Mouse (Mus musculus): ENCODE data around the gene Fbxw4. TPM values are rescaled to one million over a fixed set of nuclear protein-coding genes. Genes with fewer than 3 reads are reported as not detected.

Fbxw4 gene
- polyA plus RNA-seq, 1 experiment from 2014 or later: 2.8 TPM

DNA sequence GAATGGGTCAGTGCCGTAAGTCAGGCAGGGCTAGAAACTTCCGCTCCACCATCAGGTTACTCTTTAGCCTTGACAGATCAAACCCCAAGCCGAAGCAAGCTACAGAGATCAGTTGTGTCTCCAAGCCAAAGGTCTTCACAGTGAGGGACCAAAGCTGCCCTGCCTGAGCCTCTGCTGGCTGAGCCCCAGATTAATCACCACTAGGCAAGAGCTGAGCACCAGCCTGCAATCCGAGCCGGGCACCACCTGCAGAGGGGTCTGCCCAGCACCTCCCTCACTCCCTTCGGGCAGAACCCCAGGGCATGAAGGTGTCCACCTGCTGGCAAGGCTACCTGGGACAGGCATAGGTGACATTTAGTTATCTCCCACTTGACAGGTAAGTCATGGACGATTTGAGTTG, 39.1 kb downstream of the Fbxw4 start:
- no peak overlapping the region for H3K27ac ChIP-seq (ENCODE audit: low read length)
- no peaks in the 10 kb centered on the region for H3K9me3 ChIP-seq (replicated peaks; ENCODE audit: control insufficient read depth, low read length)
- WGBS: 60% methylated on average over 7 of the region's 7 CpGs
- no peak for ATAC-seq (ENCODE audit: insufficient read depth, low FRiP score)
- H3K4me3 ChIP-seq (replicated peaks; ENCODE audit: low read length): no peak overlapping the region
- no peaks in the 10 kb centered on the region for H3K27me3 ChIP-seq (ENCODE audit: control insufficient read depth, insufficient read depth, low read length)
- H3K4me1 ChIP-seq (ENCODE audit: control insufficient read depth, insufficient read depth, low read length): peaks cover 8% of the 10 kb centered on the region; the same call in 1 of the 2 replicates
- no peak overlapping the region for H3K4me2 ChIP-seq (ENCODE audit: low read depth, low read length)
- H3K36me3 ChIP-seq (ENCODE audit: control insufficient read depth, insufficient read depth, low read length): no peaks in the 10 kb centered on the region
- H3K9ac ChIP-seq (ENCODE audit: low read length): no peak overlapping the region

DNA sequence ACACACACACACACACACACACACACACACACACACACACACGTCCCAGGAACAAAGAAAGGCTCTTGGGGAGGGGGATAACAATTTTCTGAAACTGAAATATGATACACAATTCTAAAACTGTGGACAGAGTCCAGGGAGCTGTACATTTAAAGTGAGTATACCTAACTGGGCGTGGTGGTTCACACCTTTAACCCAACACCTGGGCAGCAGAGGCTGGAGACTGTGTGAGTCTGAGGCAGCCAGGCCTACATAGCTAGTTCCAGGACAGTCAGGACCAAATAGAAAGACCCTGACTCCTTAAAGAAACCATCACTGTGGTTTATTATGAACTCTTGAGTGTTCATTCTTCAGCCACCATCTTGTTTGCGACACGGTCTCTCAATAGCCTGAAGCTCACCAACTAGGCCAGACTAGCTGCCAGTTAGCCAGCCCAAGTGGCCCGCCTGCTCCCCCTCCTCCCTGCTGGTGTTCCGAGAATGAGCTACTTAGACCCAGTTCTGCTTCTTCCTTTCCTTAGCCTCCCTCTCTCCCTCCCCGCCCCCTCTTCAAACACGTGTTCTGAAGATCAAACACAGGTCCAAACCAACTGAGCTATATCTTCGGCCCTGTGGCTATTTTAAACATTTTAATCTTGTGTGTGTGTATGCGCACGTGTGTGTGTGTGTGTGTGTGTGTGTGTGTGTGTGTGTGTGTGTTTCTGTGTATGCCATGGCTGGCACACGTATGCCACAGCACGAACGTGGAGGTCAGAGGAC, 40.2 kb downstream of the Fbxw4 start:
- ATAC-seq (ENCODE audit: insufficient read depth, low FRiP score): no peak
- Histone ChIP-seq H3K27ac (ENCODE audit: low read length) (no peak overlapping the region), H3K9me3 (replicated peaks; ENCODE audit: control insufficient read depth, low read length) (no peaks in the 10 kb centered on the region), H3K4me1 (ENCODE audit: control insufficient read depth, insufficient read depth, low read length) (peaks cover 19% of the 10 kb centered on the region; the same call in 1 of the 2 replicates), H3K36me3 (ENCODE audit: control insufficient read depth, insufficient read depth, low read length) (no peaks in the 10 kb centered on the region), H3K4me2 (ENCODE audit: low read depth, low read length) (no peak overlapping the region), H3K9ac (ENCODE audit: low read length) (no peak overlapping the region), H3K4me3 (replicated peaks; ENCODE audit: low read length) (no peak overlapping the region), H3K27me3 (ENCODE audit: control insufficient read depth, insufficient read depth, low read length) (no peaks in the 10 kb centered on the region)
- 70% methylated on average over 14 of the region's 14 CpGs for WGBS

DNA sequence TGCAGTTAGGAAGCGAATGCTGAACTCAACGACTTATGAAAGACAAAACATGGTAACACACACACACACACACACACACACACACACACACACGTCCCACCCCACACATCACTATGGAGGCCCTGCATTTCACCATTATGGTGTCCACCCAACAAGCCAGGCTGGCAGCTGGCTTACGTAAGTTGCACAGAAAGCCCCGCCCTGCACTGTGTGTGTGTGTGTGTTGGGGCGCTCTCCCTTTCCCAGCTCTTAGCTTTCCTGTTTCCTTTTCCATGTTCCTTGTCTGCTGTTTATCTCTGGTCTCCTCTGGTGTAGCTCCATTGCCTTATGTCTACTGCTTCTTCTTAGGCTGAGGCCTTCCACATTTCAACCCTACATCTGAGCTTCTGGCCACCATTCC, 41.9 kb downstream of the Fbxw4 start:
- H3K4me2 ChIP-seq (ENCODE audit: low read depth, low read length): no peak overlapping the region
- no peaks in the 10 kb centered on the region for H3K9me3 ChIP-seq (replicated peaks; ENCODE audit: control insufficient read depth, low read length)
- no peak overlapping the region for H3K9ac ChIP-seq (ENCODE audit: low read length)
- H3K4me1 ChIP-seq (ENCODE audit: control insufficient read depth, insufficient read depth, low read length): peaks cover 19% of the 10 kb centered on the region
- H3K27ac ChIP-seq (ENCODE audit: low read length): no peak overlapping the region
- no peak overlapping the region for H3K4me3 ChIP-seq (replicated peaks; ENCODE audit: low read length)
- 66% methylated on average over 6 of the region's 6 CpGs for WGBS
- H3K36me3 ChIP-seq (ENCODE audit: control insufficient read depth, insufficient read depth, low read length): no peaks in the 10 kb centered on the region
- ATAC-seq (ENCODE audit: insufficient read depth, low FRiP score): peak; percentile 61; the same call in 1 of the 2 replicates
- H3K27me3 ChIP-seq (ENCODE audit: control insufficient read depth, insufficient read depth, low read length): no peaks in the 10 kb centered on the region

DNA sequence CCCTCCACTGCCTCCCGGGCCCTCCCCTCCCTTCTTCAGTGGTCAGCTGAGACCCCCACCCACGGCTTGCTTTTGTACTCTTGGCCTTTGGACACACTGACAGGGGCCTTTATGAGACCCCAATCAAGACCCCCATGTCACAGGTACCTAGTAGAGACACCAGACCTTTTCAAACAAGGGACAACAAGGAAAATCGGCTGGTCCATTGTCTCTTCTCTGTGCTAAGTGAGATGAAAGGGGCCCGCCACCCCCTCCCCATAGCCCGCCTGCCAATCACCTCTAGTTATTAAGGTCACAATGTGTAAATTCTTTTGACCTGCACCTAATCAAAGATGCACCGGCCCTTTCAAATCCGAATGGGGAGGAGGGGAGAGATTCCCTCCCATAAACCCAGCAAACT, 43.4 kb downstream of the Fbxw4 start:
- Histone ChIP-seq H3K4me3 (replicated peaks; ENCODE audit: low read length) (no peak overlapping the region), H3K9me3 (replicated peaks; ENCODE audit: control insufficient read depth, low read length) (no peaks in the 10 kb centered on the region), H3K27ac (ENCODE audit: low read length) (no peak overlapping the region), H3K4me2 (ENCODE audit: low read depth, low read length) (no peak overlapping the region), H3K9ac (ENCODE audit: low read length) (no peak overlapping the region), H3K4me1 (ENCODE audit: control insufficient read depth, insufficient read depth, low read length) (peaks cover 19% of the 10 kb centered on the region), H3K27me3 (ENCODE audit: control insufficient read depth, insufficient read depth, low read length) (no peaks in the 10 kb centered on the region), H3K36me3 (ENCODE audit: control insufficient read depth, insufficient read depth, low read length) (no peaks in the 10 kb centered on the region)
- 43% methylated on average over 7 of the region's 7 CpGs for WGBS
- no peak for ATAC-seq (ENCODE audit: insufficient read depth, low FRiP score)

DNA sequence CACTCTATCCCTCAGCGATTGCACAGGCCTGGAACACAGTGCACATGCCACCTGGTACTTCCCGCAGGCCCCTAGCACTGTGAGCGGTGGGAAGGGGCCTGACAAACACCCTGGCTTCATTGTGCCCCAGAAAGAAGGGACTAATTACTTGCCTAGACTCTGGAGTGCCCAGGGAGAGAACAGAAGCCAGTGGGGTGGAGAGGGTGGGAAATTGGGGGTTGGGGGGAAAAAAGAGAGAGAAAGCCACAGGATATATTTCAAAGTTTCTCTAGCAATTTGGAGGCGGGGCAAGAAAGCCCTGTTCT, 43.9 kb downstream of the Fbxw4 start:
- Histone ChIP-seq H3K4me1 (ENCODE audit: control insufficient read depth, insufficient read depth, low read length) (peaks cover 19% of the 10 kb centered on the region), H3K4me3 (replicated peaks; ENCODE audit: low read length) (no peak overlapping the region), H3K27me3 (ENCODE audit: control insufficient read depth, insufficient read depth, low read length) (no peaks in the 10 kb centered on the region), H3K9ac (ENCODE audit: low read length) (0 out of 2 replicates have a peak overlapping the region, but pooled peaks have one; percentile 5), H3K9me3 (replicated peaks; ENCODE audit: control insufficient read depth, low read length) (no peaks in the 10 kb centered on the region), H3K36me3 (ENCODE audit: control insufficient read depth, insufficient read depth, low read length) (no peaks in the 10 kb centered on the region), H3K4me2 (ENCODE audit: low read depth, low read length) (no peak overlapping the region), H3K27ac (ENCODE audit: low read length) (no peak overlapping the region)
- ATAC-seq (ENCODE audit: insufficient read depth, low FRiP score): no peak
- 50% methylated on average over 4 of the region's 4 CpGs for WGBS

DNA sequence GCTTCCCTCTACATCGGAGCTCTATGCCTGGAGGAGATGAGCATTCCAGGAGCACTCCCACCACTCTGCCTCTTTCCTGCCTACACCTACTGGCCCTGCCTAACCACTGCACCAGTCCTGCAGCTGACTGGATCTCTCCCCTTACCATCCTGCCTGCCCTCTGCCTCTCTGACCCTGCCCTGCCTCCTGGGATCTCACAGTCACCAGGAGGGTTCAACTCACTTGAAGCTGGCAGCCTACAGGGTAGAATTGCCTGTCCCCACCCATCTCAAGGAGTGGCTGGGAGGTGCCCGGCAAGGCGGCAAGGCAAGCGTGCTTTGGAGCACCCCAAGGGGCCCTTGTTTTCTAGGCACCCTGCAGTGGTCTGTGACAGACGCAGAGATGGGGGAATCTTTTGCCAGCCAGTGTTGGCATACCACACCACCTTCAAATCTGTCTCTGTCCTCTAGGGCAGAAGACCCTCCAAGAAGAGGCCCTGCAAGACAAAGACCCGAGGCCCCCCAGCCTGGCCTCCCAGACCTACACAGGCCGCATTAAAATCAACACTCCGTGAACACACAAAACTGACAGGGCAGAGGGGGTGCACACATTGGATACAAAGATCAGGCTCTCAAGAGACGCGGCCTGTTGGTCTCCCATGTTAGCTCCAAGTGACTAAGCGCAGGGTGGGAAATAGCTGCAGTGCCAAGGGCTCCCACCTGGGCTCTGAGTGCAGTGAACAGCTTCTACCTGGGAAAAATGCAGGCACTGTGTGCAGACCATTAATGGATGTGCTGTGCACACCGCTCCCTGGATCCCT, 44.5 kb downstream of the Fbxw4 start:
- Histone ChIP-seq H3K4me1 (ENCODE audit: control insufficient read depth, insufficient read depth, low read length) (peaks cover 19% of the 10 kb centered on the region), H3K9ac (ENCODE audit: low read length) (0 out of 2 replicates have a peak overlapping the region, but pooled peaks have one; percentile 17), H3K4me2 (ENCODE audit: low read depth, low read length) (no peak overlapping the region), H3K4me3 (replicated peaks; ENCODE audit: low read length) (no peak overlapping the region), H3K36me3 (ENCODE audit: control insufficient read depth, insufficient read depth, low read length) (no peaks in the 10 kb centered on the region; the same call in 1 of the 2 replicates), H3K27me3 (ENCODE audit: control insufficient read depth, insufficient read depth, low read length) (no peaks in the 10 kb centered on the region), H3K27ac (ENCODE audit: low read length) (no peak overlapping the region), H3K9me3 (replicated peaks; ENCODE audit: control insufficient read depth, low read length) (no peaks in the 10 kb centered on the region)
- whole genome bisulfite sequencing: 65% methylated on average over 12 of the region's 12 CpGs
- ATAC-seq (ENCODE audit: insufficient read depth, low FRiP score): peak; percentile 49; the same call in 1 of the 2 replicates

DNA sequence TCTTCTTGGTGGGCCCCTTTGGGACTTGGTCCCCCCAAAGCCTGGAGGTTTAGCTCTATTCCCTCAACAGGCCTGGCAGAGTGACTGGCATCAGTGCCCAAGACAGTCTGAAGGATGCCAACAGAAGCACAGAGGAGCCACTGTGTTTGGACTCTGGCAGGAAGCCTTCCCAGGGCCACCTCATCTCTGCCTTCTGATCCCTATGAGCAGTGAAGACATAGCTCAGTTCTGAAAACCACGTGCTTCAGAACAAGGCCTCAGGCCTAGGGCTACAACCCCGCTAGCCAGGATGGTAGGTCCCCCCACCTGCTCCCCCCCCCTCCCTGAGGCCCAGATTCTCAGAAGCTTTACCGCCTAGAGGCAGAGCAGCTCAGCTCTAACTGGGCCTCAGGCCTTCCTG, 45.2 kb downstream of the Fbxw4 start:
- Histone ChIP-seq H3K27me3 (ENCODE audit: control insufficient read depth, insufficient read depth, low read length) (no peaks in the 10 kb centered on the region), H3K36me3 (ENCODE audit: control insufficient read depth, insufficient read depth, low read length) (no peaks in the 10 kb centered on the region; the same call in 1 of the 2 replicates), H3K4me1 (ENCODE audit: control insufficient read depth, insufficient read depth, low read length) (peaks cover 19% of the 10 kb centered on the region), H3K4me3 (replicated peaks; ENCODE audit: low read length) (no peak overlapping the region), H3K9me3 (replicated peaks; ENCODE audit: control insufficient read depth, low read length) (no peaks in the 10 kb centered on the region), H3K9ac (ENCODE audit: low read length) (peak overlapping the region; percentile 17; the same call in 1 of the 2 replicates), H3K27ac (ENCODE audit: low read length) (no peak overlapping the region), H3K4me2 (ENCODE audit: low read depth, low read length) (no peak overlapping the region)
- ATAC-seq (ENCODE audit: insufficient read depth, low FRiP score): no peak
- 71% methylated on average over 3 of the region's 3 CpGs for WGBS

DNA sequence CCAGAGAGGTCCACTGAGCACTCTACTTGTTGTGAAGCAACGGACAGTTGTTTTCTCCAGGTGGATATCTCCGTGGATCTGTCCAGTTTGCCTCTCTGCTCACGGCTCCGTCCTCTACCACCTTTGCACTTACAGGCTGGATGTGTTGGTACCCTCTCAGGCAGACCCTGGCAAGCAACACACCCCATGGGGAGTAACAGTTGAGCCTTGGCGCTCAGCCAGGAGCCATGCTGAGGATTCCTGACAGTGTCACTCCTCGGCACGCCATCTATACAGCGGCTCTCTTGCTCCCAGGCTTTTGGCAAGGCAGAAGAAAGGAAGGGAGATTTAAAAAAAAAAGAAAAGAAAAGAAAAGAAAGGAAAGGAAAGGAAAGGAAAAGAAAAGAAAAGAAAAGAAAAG, 45.7 kb downstream of the Fbxw4 start:
- ATAC-seq (ENCODE audit: insufficient read depth, low FRiP score): no peak
- Histone ChIP-seq H3K36me3 (ENCODE audit: control insufficient read depth, insufficient read depth, low read length) (no peaks in the 10 kb centered on the region; the same call in 1 of the 2 replicates), H3K4me3 (replicated peaks; ENCODE audit: low read length) (no peak overlapping the region), H3K4me1 (ENCODE audit: control insufficient read depth, insufficient read depth, low read length) (peaks cover 19% of the 10 kb centered on the region), H3K9ac (ENCODE audit: low read length) (no peak overlapping the region), H3K27me3 (ENCODE audit: control insufficient read depth, insufficient read depth, low read length) (no peaks in the 10 kb centered on the region), H3K4me2 (ENCODE audit: low read depth, low read length) (no peak overlapping the region), H3K9me3 (replicated peaks; ENCODE audit: control insufficient read depth, low read length) (no peaks in the 10 kb centered on the region), H3K27ac (ENCODE audit: low read length) (no peak overlapping the region)
- 83% methylated on average over 8 of the region's 8 CpGs for WGBS

DNA sequence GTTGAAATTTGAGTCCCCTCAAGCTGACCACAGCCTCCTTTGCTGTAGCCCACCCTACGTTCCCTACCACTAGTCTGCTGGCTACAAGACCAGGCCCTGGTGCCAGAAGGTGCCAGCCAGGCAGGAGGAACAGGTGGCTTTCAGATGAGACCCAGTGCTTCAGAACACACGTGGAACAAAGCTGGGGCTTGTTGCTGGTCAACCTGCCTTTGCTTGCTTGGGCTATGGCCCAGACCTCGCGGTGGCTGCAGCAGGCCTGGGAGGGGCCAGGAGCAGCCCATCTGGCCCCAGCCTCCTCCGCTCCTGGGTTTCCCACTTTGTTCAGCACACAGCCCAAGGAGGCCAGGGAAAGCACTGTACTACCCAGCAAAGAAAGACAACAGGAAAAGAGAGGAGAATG, 49.3 kb downstream of the Fbxw4 start:
- no peak for ATAC-seq (ENCODE audit: insufficient read depth, low FRiP score)
- 65% methylated on average over 5 of the region's 5 CpGs for WGBS
- H3K4me1 ChIP-seq (ENCODE audit: control insufficient read depth, insufficient read depth, low read length): peaks cover 9% of the 10 kb centered on the region
- no peak overlapping the region for H3K4me3 ChIP-seq (replicated peaks; ENCODE audit: low read length)
- no peaks in the 10 kb centered on the region for H3K9me3 ChIP-seq (replicated peaks; ENCODE audit: control insufficient read depth, low read length)
- H3K27ac ChIP-seq (ENCODE audit: low read length): no peak overlapping the region
- H3K36me3 ChIP-seq (ENCODE audit: control insufficient read depth, insufficient read depth, low read length): no peaks in the 10 kb centered on the region; the same call in 1 of the 2 replicates
- H3K9ac ChIP-seq (ENCODE audit: low read length): no peak overlapping the region
- no peak overlapping the region for H3K4me2 ChIP-seq (ENCODE audit: low read depth, low read length)
- no peaks in the 10 kb centered on the region for H3K27me3 ChIP-seq (ENCODE audit: control insufficient read depth, insufficient read depth, low read length)

Data from stomach, embryonic 16.5 days (tissue).